Mouse (Mus musculus): ENCODE results near the gene Wnt9b.

- TF ChIP-seq POLR2A (IDR thresholded peaks at IDR 0.05; ENCODE audit: insufficient read length, low read depth) (no peak), SRF (IDR thresholded peaks at IDR 0.05; ENCODE audit: control insufficient read depth, insufficient read length, low read depth) (no peak), POLR2AphosphoS2 (IDR thresholded peaks at IDR 0.05; ENCODE audit: insufficient read length, low read depth) (no peak), MYOD1 (IDR thresholded peaks at IDR 0.05; ENCODE audit: control insufficient read depth in 1 of 3, insufficient read length in 2 of 3, low read depth in 2 of 3) (no peak), USF1 (IDR thresholded peaks at IDR 0.05; ENCODE audit: low read depth) (no peak), E2F4 (IDR thresholded peaks at IDR 0.05; ENCODE audit: insufficient read depth) (no peak), MAX (IDR thresholded peaks at IDR 0.05; ENCODE audit: low read depth) (no peak), TCF12 (IDR thresholded peaks at IDR 0.05; ENCODE audit: insufficient read depth, poor library complexity, severe bottlenecking) (no peak), MYOG (IDR thresholded peaks at IDR 0.05; ENCODE audit: control insufficient read depth in 1 of 3, insufficient read depth in 1 of 3, insufficient read length in 2 of 3, low read depth in 2 of 3) (no peak), CEBPB (IDR thresholded peaks at IDR 0.05; ENCODE audit: insufficient read depth, poor library complexity, severe bottlenecking) (no peak)
These were observed 30.2 kb downstream of the Wnt9b start for GRCm38 (mm10) chr11:103719436-103719835.

All from myocyte (in vitro differentiated cells).